Mouse (Mus musculus): ENCODE data around the gene Slc9b2. TPM values are rescaled to one million over a fixed set of nuclear protein-coding genes. Genes with fewer than 3 reads are reported as not detected.

Gene Slc9b2
- polyA plus RNA-seq, 1 experiment = 3.7 TPM

GRCm38 (mm10) chr3:135393186-135393585 is 85.7 kb downstream of the Slc9b2 start:
- Histone ChIP-seq H3K27ac (ENCODE audit: insufficient read depth, low read length) (no peak overlapping the region), H3K4me3 (ENCODE audit: insufficient read depth, low read length) (no peak overlapping the region), H3K4me1 (ENCODE audit: control insufficient read depth, insufficient read depth, low read length) (no peaks in the 10 kb centered on the region)
- TF ChIP-seq POLR2A (IDR thresholded peaks at IDR 0.05; ENCODE audit: extremely low read depth, insufficient read depth, low read length) (no peak), CTCF (IDR thresholded peaks at IDR 0.05; ENCODE audit: extremely low read depth, insufficient read depth, low read length) (no peak)

Other genes with a start within 250 kb of the Slc9b2 start
- gene Cenpe, start 95.2 kb upstream of the Slc9b2 start, polyA plus RNA-seq (2012; rRNA removed) = 0.57 and 1.0 TPM in 2 replicates
- 2.4 and 4.1 TPM in 2 replicates for gene Bdh2, start 26.5 kb upstream of the Slc9b2 start, polyA plus RNA-seq (2012; rRNA removed)
- gene Slc9b1, start 40.3 kb downstream of the Slc9b2 start, polyA plus RNA-seq (2012; rRNA removed) = 0.25 TPM in 2 replicates
- 46.9 and 47.5 TPM in 2 replicates for gene Cisd2, start 116.2 kb downstream of the Slc9b2 start, polyA plus RNA-seq (2012; rRNA removed)
- gene Ube2d3, start 130.4 kb downstream of the Slc9b2 start, polyA plus RNA-seq (2012; rRNA removed) = 149 and 157 TPM in 2 replicates
- gene Manba, start 177.9 kb downstream of the Slc9b2 start, polyA plus RNA-seq (2012; rRNA removed) = 4.9 and 5.5 TPM in 2 replicates

Data from cortical plate, adult 2 months (tissue).